Mouse (Mus musculus) frontal cortex, postnatal 25 days (tissue): ENCODE measurements around the gene Cpox.

Experiments
- DNase-seq, 2 experiments: peaks; one replicate each; pipeline ENCODE4 v3.0.0; 2022; ENCODE audit warnings: low spot score in 2 of 2

Cpox gene

GRCm38 (mm10) chr16:58751314-58751713, 81.2 kb downstream of the Cpox start:
- DNase-seq = no peak

GRCm38 (mm10) chr16:58756191-58756590, 86.1 kb downstream of the Cpox start:
- no peak for DNase-seq

GRCm38 (mm10) chr16:58763076-58763475, 93.0 kb downstream of the Cpox start, which contains the start of gene Olfr172:
Gene Olfr172, minus strand, starts transcription at chr16:58763176.
- no peak for DNase-seq
